Mouse (Mus musculus) large intestine, adult 2 months (tissue): Measurements from ENCODE around the gene Trim31. TPM values are rescaled to one million over a fixed set of nuclear protein-coding genes. Genes with fewer than 3 reads are reported as not detected.

ENCODE experiments used
- DNase-seq: peaks from one replicate; pipeline ENCODE4 v3.0.0-alpha.2; 2012; ENCODE audit warnings: low read depth, low spot score
- WGBS: fragments of 180-500 bp; shearing (Covaris S2); methylation state at CpG from one replicate; pipeline ENCODE4 v1.1.7; 2018; 5-methylcytosine and 5-hydroxymethylcytosine counted together
- polyA plus RNA-seq: library from polyadenylated mRNA; depleted of rRNA; stranded (reverse); fragments of >200 nt; gene quantifications from 2 replicates; pipeline ENCODE4 v1.2.3, GENCODE M21; 2012

Trim31 gene
- polyA plus RNA-seq, 1 experiment: 45.9 TPM

DNA sequence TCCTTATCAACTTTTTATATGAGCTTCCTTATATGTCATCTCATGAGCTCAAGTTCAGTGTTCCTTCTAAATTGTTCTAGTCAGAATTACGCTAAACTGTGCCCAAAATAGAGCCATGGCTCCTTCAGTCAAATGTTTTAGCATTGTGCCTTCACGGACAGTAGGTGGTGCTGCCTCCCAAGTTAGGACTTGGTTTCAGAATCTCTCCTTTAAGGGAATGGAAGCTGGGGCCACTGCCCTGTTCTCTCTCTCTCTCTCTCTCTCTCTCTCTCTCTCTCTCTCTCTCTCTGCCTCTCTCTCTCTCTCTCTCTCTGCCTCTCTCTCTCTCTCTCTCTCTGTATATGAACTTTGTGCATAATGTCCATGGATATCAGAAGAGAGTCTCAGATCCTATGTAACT is 5.6 kb upstream of the Trim31 start:
- DNase-seq: no peak
- 2% methylated on average over 2 of the region's 2 CpGs for WGBS

DNA sequence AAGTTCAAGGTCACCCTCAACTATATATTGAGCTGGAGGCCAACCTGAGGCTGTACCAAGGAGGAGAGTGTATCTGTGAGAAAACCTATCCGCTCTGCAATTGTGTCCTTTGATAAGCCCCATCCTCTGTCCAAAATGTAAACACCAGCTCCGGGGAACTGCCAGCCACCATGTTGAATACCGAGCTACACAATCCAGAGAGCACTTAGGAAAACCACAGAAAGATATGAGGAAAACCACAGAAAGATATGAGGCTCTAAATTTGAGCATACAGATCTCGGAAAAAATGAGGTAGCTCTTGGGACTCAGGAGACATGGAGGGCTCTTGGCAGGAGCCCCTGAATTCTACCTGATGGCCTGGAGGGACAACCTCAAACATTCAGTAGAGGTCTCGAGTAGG is 4.5 kb upstream of the Trim31 start:
- no peak for DNase-seq
- 51% methylated on average over 5 of the region's 5 CpGs for WGBS

DNA sequence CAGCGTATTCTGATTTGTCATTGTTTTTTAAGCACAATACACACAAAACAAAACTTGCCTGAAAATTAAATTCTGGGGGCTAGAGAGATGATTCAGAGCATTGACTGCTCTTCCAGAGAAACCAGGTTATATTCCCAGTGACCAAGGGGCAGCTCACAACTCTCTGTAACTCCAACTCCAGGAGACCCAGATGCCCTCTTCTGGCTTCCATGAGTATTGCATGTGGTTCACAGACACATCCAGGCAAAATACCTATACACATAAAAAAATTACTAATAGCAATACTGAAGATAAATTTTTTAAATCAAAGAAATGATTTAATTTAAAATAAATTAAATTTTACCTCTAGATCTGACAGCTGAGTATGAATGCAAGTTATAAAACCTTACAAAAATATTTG is 1.3 kb upstream of the Trim31 start:
- WGBS: 71% methylated on average over 1 of the region's 1 CpGs
- DNase-seq: no peak

DNA sequence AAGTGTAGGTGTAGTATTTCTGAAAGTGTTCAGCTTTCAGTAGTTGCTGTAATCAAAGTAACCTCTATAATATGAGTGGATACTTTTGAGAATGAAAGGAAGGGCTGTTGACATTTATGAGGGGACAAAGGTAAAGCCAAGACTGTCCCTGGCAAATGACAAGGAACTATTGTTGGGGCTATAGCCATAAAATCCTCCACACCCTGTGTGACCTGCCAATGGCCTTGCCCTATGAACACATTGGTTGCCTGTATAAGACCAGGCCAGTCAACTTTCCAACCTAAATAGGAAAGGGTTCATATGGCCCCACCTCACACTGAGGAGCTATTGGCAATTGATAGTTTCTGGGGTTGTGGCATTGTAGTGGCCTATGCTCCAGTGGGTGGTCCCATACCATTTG is 853 bp upstream of the Trim31 start:
- DNase-seq: peak; percentile 89

DNA sequence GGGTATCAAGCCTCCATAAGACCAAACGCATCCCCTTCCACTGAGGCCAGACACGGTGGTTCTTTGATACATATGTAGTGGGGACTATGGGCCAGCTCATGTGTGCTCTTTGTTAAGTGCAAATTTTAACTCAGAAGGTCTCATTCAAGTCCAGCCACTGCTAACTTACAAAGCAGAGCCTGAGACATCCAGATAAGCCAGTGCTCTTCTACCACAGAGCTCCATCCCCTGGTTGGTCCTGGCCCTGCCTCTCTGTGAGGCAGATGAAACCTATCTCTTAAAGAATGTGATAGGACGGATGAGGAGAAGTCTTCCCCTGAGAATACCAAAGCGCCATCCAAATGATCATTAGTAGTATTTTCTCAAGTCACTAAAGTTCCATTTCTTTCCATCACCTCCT is 1.5 kb downstream of the Trim31 start:
- DNase-seq: no peak
- WGBS: 71% methylated on average over 4 of the region's 4 CpGs

DNA sequence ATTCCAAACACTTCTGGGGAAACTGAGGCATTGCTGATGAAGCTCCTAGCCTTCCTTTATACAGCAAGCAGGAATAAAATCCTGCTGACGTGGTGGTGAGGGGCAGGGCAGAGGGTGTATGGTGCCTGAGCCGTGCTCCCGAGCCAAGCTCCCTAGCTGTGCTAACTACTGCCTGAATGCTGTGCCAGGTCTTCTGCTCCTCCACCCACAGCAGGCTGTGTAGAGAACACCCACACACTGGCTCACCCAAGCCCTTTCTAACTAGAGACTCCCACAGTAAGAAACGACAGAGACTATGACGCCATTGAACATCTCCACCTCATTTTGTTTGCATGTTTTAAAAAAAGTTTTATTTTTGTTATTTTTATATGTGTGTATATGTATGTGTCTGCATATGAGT is 2.1 kb downstream of the Trim31 start:
- no peak for DNase-seq
- 43% methylated on average over 5 of the region's 5 CpGs for WGBS

DNA sequence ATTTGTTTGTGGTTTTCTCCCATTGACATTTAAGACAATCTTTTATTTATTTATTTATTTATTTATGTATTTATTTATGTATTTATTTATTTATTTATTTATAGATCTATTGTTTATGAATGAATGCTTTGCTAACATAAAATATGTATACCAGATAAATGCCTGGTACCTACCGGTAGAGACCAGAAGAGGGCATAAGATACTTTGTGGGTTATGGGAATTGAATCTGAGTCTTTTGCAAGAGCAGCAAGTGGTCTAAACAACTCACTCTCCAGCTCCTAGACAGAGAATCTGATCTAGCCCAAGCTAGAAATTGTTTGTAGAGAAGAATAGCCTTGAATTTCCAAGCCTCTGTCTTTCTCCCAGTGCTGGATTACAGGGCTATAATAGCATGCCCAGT is 2.8 kb downstream of the Trim31 start:
- no peak for DNase-seq
- WGBS: 11% methylated on average over 1 of the region's 1 CpGs

DNA sequence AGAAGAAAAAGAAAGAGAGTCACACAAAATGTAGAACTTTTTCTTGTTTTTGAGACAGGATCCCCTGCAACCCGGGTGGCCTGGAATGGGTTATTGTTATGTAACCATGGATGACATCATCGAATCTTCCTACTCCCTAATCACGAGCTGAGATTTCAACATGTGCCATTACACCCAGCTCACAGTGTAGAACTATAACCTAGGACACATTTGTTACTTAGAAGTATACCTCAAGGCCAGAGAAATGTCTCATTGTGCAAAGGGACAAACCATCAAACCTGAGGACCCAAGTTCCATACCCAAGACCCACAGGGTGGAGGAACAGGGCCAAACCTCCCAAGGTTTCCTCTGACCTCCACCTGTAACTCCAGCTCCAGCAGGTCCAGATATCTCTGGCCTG is 5.7 kb downstream of the Trim31 start:
- no peak for DNase-seq
- 63% methylated on average over 3 of the region's 3 CpGs for WGBS

DNA sequence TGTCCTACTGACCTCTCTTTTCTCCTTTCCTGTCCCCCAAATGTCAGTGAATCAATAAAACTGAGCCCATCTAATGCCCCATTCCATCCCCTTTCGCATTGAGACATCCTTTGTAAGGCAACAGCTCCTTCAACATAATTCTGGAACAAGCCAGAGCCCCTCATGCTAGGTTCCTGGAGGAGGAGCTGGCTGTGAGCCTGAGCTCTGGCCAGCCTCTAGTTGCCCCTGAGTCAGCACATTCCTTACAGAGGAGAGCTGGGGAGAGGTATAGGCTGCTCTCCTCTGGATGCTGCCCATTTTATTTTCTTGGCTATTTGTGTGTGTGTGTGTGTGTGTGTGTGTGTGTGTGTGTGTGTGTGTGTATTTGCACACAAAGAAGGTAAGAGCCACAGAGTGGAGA is 10.3 kb downstream of the Trim31 start:
- 59% methylated on average over 1 of the region's 1 CpGs for WGBS
- DNase-seq: no peak

DNA sequence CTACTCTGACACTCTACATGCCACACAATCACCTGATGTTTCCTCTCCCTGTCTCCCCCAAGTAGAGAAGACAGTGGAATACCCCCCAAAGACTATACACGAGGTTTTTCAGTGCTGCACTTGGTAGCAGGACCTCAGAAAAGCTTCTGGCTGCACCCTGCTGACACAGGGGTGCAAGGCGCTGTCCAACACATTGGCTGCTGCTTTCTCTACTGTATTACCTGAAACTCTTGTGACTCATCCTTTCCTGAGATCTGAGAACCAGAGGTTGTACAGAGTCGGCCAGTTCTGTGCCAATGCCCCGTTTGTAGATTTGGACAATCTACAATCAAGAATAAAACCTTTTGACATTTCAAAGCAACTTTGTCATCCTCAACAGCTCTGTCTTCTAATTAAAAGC is 11.9 kb downstream of the Trim31 start:
- no peak for DNase-seq
- WGBS: 67% methylated on average over 4 of the region's 4 CpGs

DNA sequence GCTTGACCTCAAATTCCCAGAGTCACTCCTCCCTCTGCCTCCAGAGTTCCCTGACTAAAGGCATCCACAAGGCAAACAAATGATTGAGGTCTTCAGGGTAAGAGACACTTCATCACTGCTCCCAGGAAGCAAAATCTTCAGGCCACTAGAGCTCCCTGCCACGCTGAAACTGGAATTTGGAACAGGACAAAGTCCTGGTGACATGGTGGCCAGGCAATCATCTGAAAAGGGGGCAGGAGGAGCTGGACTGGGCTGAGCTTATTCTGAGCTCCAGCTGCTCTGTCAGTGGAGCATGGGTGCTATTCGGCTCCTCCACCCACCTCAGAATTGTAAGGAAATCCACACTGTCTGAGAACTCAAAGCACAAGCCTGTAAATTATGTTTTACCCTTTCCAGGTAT is 14.1 kb downstream of the Trim31 start:
- DNase-seq: no peak

DNA sequence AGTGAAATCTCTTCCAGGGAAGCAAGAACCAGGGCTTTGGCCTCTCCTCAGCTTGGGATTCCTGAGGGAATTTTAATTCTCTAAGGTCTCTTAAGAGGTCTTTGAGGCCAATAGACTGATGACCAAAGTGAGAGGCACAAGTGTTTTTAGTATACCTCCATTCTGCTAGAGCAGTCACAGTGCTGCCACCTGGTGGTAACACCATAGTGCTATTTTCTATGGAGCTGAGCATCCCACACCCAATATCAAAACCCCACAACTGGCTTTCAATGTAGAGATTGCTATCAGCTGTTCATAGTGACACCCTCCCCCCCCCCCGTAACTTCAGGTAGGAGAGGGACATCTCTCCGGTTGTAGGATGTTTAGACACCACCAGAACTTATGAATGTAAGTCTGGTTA is 16.2 kb downstream of the Trim31 start:
- no peak for DNase-seq
- 8% methylated on average over 2 of the region's 2 CpGs for WGBS

More for the DNA sequence above, 14.1 kb downstream of the Trim31 start:
- 32% methylated on average over 2 of the region's 2 CpGs for WGBS

DNA sequence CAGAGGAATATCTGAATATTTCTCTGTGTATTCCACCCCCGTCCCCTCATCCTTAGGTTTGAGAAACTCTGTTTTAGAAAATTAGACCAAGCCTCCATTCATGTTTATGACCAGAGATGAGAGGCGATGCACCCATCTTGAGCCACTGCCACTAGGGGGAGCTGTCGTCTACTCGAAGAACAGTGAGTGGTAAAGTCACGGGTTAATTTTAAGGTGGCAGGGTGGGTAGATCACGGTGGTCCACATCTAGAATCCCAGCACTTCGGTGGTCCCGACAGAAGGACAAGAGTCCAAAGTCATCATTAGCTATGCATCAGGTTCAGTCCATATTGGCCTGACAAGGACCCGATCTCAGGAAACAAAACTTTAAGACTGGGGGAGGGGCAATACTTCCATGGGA is 17.2 kb downstream of the Trim31 start:
- WGBS: 10% methylated on average over 9 of the region's 9 CpGs
- DNase-seq: no peak

DNA sequence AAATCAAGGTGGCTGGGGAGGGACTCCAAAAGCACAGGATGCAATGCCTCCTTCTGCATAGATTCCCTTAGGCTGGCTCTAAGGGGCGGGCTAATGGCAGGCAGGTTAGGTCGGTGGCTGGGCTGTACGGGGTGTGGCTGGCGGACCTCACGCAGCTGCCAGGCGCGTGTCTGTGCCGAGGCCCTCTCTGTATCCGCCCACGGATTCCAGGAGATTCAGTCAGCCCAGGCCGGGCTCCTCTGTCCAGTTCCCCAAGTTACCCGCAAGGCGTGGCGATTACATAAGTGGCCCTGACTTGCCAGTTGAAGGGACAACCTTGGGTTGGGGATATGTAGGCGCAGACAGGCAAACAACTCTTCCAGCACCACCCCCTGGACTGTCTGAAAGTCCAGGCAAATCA is 22.3 kb downstream of the Trim31 start:
- no peak for DNase-seq
- 13% methylated on average over 15 of the region's 15 CpGs for WGBS

DNA sequence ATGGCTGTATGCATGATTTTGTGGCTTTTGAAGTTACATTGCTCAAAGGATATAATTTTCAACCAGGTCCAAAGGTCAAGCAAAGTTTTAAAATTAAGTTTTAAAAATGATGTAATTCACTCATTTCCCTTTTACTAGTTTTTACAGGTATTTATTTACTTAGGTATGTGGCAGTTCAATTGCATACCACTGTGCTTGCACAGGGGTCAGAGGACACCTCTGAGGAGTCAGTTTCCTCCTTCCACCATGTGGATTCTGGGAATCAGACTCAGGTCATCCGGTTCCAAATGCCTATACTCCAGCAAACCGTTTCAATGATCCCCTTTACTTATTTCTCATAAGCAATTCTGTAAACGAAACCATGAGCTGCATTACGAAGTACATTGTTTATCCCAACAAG is 24.8 kb downstream of the Trim31 start:
- no peak for DNase-seq
- 49% methylated on average over 4 of the region's 4 CpGs for WGBS

DNA sequence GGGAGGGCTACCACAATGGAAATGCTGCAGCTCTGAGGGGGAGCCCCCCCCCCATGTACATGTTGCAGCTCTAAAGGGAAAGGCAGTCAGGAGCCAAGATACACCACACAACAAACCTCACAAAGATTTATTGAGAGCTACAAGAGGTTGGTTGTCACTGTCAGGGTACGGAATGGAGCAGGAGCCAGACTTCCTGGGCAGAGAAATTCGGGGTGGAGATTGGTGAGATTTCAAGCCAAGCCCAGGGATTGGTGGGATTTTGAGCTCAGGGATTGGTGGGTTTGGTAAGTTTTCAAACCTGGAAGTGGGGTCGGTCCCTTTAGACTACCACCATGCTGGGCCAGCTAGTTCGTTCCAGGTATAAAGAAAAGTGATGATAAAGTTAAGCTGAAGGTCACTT is 25.6 kb downstream of the Trim31 start:
- 78% methylated on average over 4 of the region's 4 CpGs for WGBS

DNA sequence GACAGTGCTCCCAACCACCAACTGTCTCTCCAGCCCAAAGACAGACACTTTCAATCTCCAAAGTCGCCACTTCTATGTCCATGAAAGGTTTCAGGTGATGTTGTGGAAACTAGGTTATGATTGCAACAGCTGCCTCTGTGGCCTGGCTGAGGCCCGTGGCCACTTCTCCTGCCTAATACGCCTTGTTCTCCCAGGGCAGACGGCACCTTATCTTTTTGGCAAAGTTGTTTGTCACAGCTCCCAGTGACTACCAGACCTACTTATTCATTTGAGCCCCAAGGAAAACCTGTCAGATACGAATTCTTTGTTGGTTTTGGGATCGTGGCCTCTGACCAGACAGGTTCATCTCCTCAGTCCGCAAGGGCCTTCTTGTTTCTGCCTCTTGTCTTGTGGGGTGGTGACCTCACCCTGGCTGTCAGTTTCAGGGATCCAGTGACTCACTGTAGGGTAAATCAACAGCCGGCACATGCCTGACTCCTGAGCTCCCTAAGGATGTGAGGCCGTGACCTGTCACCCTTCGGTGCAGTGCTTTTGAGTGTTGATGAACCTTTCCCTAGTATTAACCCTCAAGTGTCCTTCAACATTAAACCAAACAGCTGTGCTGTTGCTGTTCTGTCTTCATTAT is 29.7 kb downstream of the Trim31 start:
- 53% methylated on average over 10 of the region's 10 CpGs for WGBS
- DNase-seq: no peak

More for the DNA sequence above, 25.6 kb downstream of the Trim31 start:
- DNase-seq: no peak

DNA sequence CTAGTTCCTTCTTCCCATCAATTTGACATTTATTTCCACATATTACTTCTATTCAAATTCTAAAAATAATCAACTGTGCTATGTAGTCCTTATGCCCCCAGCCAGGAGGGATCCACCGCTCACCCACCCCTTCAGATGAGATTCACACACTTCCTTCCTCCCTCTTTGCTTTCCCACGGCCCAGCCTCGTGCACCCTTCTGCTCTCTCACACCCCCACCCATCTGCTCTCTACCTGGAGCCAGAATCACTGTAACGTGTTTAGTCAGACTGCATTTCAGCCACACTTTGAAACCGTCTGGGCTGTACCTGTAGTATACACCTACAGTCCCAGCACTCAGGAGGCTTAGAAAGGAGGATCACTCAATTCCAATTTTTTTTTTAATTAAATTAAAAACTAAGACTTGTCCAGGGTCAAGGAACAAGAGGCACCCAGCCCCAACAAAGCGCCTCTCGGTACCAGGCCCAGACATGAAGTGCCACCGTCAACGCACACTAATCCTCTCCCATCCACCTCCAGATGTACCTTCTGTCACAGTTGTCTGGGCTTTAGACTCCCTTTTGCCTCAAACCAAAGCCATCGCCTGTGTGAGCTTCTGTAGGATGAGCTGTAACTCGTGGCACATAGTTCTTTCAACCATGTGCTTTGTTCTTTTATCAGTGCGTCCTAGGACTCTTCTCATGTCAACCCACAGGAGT is 31.5 kb downstream of the Trim31 start:
- DNase-seq: no peak
- 66% methylated on average over 12 of the region's 12 CpGs for WGBS

DNA sequence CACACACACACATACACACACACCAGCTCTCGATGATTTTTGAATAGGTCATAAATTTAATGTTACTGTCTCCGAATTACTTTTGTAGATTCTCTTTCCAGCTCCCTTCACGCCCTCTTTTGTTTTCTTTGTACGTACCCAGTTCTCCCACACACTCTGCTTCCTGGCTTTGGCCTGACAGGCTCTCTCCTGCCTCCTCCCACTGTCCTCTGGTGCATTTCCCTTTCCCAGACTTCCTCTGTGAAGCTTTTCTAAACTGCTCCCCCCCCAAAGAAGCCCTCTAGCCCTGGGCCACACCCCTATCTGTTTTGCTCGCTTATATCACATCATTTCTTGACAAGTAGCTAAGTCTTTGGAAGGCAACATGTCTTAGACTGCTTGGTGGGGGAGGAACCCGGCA is 32.3 kb downstream of the Trim31 start:
- DNase-seq: no peak
- WGBS: 52% methylated on average over 6 of the region's 6 CpGs

DNA sequence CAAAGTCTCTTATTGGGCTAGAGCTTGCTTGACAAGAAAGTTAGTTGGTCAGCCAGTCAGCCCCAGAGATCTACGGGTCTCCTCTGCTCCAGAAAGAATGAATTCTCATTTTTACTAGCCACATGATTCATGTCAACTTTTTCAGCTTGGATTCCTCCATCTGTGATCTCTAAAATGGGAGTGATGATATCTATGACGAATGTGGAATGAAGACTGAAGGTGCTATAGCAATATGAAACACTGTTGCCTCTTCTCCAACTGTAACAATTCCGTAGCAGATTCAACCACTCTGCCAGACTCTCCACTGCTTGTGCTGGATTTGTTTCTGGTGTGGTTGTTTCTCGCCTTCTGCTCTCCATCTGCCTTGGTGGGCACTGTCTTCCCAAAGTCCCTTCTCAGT is 33.2 kb downstream of the Trim31 start:
- no peak for DNase-seq
- 85% methylated on average over 4 of the region's 4 CpGs for WGBS

DNA sequence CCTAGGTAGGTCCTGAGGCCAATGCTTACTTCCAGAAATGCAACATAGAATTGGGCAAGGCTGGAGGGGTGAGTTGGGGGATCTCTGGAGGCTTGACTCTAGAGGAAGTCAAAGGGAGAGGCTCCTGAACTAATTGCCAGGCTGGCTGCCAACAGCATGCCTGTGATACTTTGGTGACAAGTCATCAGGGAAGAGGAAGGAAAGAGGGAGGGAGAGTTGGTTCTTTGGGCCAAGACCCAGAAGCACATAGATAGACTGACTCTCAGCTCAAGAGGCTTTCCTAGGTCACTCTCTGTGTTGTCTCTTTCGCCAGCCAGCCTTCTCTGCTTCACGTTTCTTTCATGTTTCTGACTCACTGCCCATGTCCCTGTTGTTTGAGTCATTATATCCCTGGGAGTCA is 33.9 kb downstream of the Trim31 start:
- WGBS: 60% methylated on average over 2 of the region's 2 CpGs
- DNase-seq: no peak

DNA sequence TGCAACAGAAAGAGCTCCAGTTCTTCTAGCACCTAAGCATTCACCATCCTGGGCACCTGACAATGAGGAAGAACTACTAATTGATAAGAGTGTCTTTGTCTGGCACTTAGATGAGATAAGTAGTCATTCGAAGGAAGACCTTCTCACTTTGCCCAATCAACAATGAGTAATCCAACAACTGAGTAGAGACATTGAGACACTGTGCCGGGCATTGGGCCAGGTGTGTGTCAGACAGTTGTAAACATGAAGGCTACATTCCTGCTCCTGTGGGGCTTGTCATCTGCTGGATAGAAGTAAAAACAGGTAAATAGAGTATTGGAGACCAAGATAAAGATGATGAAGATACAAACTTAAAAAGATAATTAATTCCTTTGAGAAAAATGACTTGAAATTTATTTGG is 40.1 kb downstream of the Trim31 start:
- WGBS: 42% methylated on average over 2 of the region's 2 CpGs
- DNase-seq: no peak
